Mouse (Mus musculus) kidney, adult 2 months (tissue): ENCODE results near the gene Myo1e.

Source experiments
- CTCF ChIP-seq: fragments of 200-500 bp; conservative IDR thresholded peaks from 2 replicates; pipeline ENCODE4 v1.5.1; 2011; ENCODE audit warnings: low read depth, mild to moderate bottlenecking, control low read depth, low read length, moderate library complexity, mixed read lengths; ENCODE audit not compliant: insufficient read depth, insufficient read length
- POLR2A ChIP-seq: fragments of 200-500 bp; IDR thresholded peaks from one replicate; pipeline ENCODE4 v1.6.1; 2011; ENCODE audit warnings: low read depth, low read length, control low read depth

- TF ChIP-seq CTCF (no peak), POLR2A (no peak)
These were observed 37.0 kb downstream of the Myo1e start for GRCm38 (mm10) chr9:70244115-70244514.
